Mouse (Mus musculus) left cerebral cortex, adult 2 months (tissue): ENCODE results near the gene Kdelc2. TPM values are rescaled to one million over a fixed set of nuclear protein-coding genes. Genes with fewer than 3 reads are reported as not detected.

Experiments used
- DNase-seq, 2 experiments: peaks; one replicate each; pipeline ENCODE4 v3.0.0; 2021 to 2022; ENCODE audit warnings: low spot score in 2 of 2, mixed read lengths in 1 of 2; ENCODE audit errors: extremely low spot score in 1 of 2
- H3K27ac ChIP-seq: fragments of 200-600 bp; 2 replicates; pipeline ENCODE4 v1.8.1; 2022
- H3K4me3 ChIP-seq: fragments of 200-600 bp; 2 replicates; pipeline ENCODE4 v1.8.1; 2022
- CTCF ChIP-seq: fragments of 200-600 bp; IDR thresholded peaks from 2 replicates; pipeline ENCODE4 v1.8.1; 2022; ENCODE audit warnings: antibody characterized with exemption, mild to moderate bottlenecking, moderate library complexity
- intact Hi-C: fragments of 180-260 bp; cut with DNase I; formaldehyde crosslinking; loops from one replicate; pipeline ENCODE4 v1.15.1; 2025
- microRNA-seq, 2 experiments: library from miRNA; unstranded; fragments of <30 nt; microRNA quantifications; one replicate each; pipeline ENCODE4 v1.2.0; 2021
- total RNA-seq, 2 experiments: library from RNA; stranded (reverse); gene quantifications; 2 replicates each; pipeline ENCODE4 v1.2.3; 2021

Gene Kdelc2
- total RNA-seq, 2 experiments from 2014 or later = 6.2 to 6.5 TPM

GRCm38 (mm10) chr9:53408953-53409361 lies 25.1 kb downstream of the Kdelc2 start:
- Histone ChIP-seq H3K4me3 (no peak overlapping the region), H3K27ac (no peak overlapping the region)
- intact Hi-C loops = no loop called here
- TF ChIP-seq CTCF = no peak
- DNase-seq = no peak

GRCm38 (mm10) chr9:53409427-53409826 lies 25.6 kb downstream of the Kdelc2 start:
- TF ChIP-seq CTCF = no peak
- no peak overlapping the region for H3K27ac ChIP-seq
- intact Hi-C loops = no loop called here
- H3K4me3 ChIP-seq = no peak overlapping the region
- no peak for DNase-seq

GRCm38 (mm10) chr9:53422133-53422896 lies 38.5 kb downstream of the Kdelc2 start:
- no peak for TF ChIP-seq CTCF
- intact Hi-C loops = no loop called here
- Histone ChIP-seq H3K4me3 (no peak overlapping the region), H3K27ac (no peak overlapping the region)
- no peak for DNase-seq

- H3K4me3 ChIP-seq = no peak overlapping the region
- intact Hi-C loops = no loop called here
- no peak overlapping the region for H3K27ac ChIP-seq
- DNase-seq = no peak
- TF ChIP-seq CTCF = no peak
These were observed 42.9 kb downstream of the Kdelc2 start for GRCm38 (mm10) chr9:53426726-53427125.

GRCm38 (mm10) chr9:53427638-53428037 lies 43.8 kb downstream of the Kdelc2 start:
- Histone ChIP-seq H3K4me3 (no peak overlapping the region), H3K27ac (no peak overlapping the region)
- intact Hi-C loops = no loop called here
- no peak for DNase-seq
- no peak for TF ChIP-seq CTCF

- no peak for DNase-seq
- intact Hi-C loops = no loop called here
- H3K27ac ChIP-seq = no peak overlapping the region
- TF ChIP-seq CTCF = no peak
- H3K4me3 ChIP-seq = no peak overlapping the region
These were observed 52.2 kb downstream of the Kdelc2 start for GRCm38 (mm10) chr9:53435830-53436570.

GRCm38 (mm10) chr9:53450609-53451008 lies 66.8 kb downstream of the Kdelc2 start:
- no peak overlapping the region for H3K4me3 ChIP-seq
- no peak overlapping the region for H3K27ac ChIP-seq
- TF ChIP-seq CTCF = no peak
- intact Hi-C loops = no loop called here
- no peak for DNase-seq

Small RNA genes within 50 kb of the gene (microRNA-seq; reads per million reads assigned to microRNA genes)
- 0 reads per million in 2 experiments for gene Mir130c

Other genes with a start within 250 kb of the Kdelc2 start
- gene Ddx10, start 136.0 kb upstream of the Kdelc2 start, total RNA-seq = 10 to 100 TPM; 19.8 to 22.1 TPM
- 10 to 100 TPM; 27.4 to 33.4 TPM for gene Exph5, start 82.4 kb upstream of the Kdelc2 start, total RNA-seq
- under 1 TPM in 1 of 2 experiments, not detected in 1; 0.16 TPM for gene 4930550C14Rik, start 18.3 kb downstream of the Kdelc2 start, total RNA-seq
- 10 to 100 TPM; 16.8 to 20.2 TPM for gene Atm, start 152.7 kb downstream of the Kdelc2 start, total RNA-seq
- 10 to 100 TPM; 17.8 to 20.0 TPM for gene Npat, start 153.0 kb downstream of the Kdelc2 start, total RNA-seq
- 10 to 100 TPM; 59.6 to 60.6 TPM for gene Acat1, start 226.4 kb downstream of the Kdelc2 start, total RNA-seq